Mouse (Mus musculus) megakaryocyte, embryonic 14.5 days (primary cell): Measurements from ENCODE around the gene Efna3. TPM values are rescaled to one million over a fixed set of nuclear protein-coding genes. Genes with fewer than 3 reads are reported as not detected.

Experiments used
- H3K27me3 ChIP-seq: replicated peaks from 2 replicates; pipeline ENCODE3; 2012; ENCODE audit warnings: inconsistent platforms
- H3K36me3 ChIP-seq: replicated peaks from 2 replicates; pipeline ENCODE3; 2012; ENCODE audit warnings: low read length, inconsistent platforms, mixed read lengths
- H3K4me1 ChIP-seq: 2 replicates; pipeline ENCODE4 v1.6.1; 2012; ENCODE audit warnings: inconsistent platforms
- H3K4me3 ChIP-seq: replicated peaks from 2 replicates; pipeline ENCODE3; 2012; ENCODE audit warnings: moderate library complexity, mild to moderate bottlenecking, inconsistent platforms
- H3K9me3 ChIP-seq: 2 replicates; pipeline ENCODE4 v1.6.1; 2012; ENCODE audit warnings: inconsistent platforms
- FLI1 ChIP-seq: IDR thresholded peaks from 2 replicates; pipeline ENCODE4 v1.6.1; 2012; ENCODE audit warnings: low read length, inconsistent platforms, mixed read lengths
- GATA1 ChIP-seq: IDR thresholded peaks from 3 replicates; pipeline ENCODE4 v1.6.1; 2012; ENCODE audit warnings: mixed read lengths, low read length, inconsistent platforms, borderline replicate concordance
- polyA plus RNA-seq: library from polyadenylated mRNA; stranded (reverse); fragments of >175 nt; gene quantifications from 2 replicates; pipeline ENCODE4 v1.2.3, GENCODE M21; 2012; ENCODE audit warnings: low replicate concordance; ENCODE audit not compliant: insufficient read depth

Efna3 gene
- not detected in 2 replicates for polyA plus RNA-seq

GRCm38 (mm10) chr3:89322514-89323165 is at the start of gene Efna3:
Efna3 (minus strand) TSS chr3:89322965.
- Histone ChIP-seq H3K9me3 (no peaks in the 10 kb centered on the region), H3K36me3 (no peaks in the 10 kb centered on the region), H3K27me3 (peaks cover 97% of the 10 kb centered on the region), H3K4me1 (peaks cover 42% of the 10 kb centered on the region), H3K4me3 (peak within 1 kb of the TSS; percentile 87)
- no peak for TF ChIP-seq GATA1
- TF ChIP-seq FLI1, result no peak

GRCm38 (mm10) chr3:89367338-89367737 is 44.6 kb upstream of the Efna3 start:
- peaks cover 79% of the 10 kb centered on the region for H3K27me3 ChIP-seq
- peaks cover 4% of the 10 kb centered on the region for H3K9me3 ChIP-seq
- no peaks in the 10 kb centered on the region; the same call in 1 of the 2 replicates for H3K4me1 ChIP-seq
- no peak overlapping the region for H3K4me3 ChIP-seq
- no peaks in the 10 kb centered on the region for H3K36me3 ChIP-seq
- TF ChIP-seq FLI1 (no peak), GATA1 (no peak)

DNA sequence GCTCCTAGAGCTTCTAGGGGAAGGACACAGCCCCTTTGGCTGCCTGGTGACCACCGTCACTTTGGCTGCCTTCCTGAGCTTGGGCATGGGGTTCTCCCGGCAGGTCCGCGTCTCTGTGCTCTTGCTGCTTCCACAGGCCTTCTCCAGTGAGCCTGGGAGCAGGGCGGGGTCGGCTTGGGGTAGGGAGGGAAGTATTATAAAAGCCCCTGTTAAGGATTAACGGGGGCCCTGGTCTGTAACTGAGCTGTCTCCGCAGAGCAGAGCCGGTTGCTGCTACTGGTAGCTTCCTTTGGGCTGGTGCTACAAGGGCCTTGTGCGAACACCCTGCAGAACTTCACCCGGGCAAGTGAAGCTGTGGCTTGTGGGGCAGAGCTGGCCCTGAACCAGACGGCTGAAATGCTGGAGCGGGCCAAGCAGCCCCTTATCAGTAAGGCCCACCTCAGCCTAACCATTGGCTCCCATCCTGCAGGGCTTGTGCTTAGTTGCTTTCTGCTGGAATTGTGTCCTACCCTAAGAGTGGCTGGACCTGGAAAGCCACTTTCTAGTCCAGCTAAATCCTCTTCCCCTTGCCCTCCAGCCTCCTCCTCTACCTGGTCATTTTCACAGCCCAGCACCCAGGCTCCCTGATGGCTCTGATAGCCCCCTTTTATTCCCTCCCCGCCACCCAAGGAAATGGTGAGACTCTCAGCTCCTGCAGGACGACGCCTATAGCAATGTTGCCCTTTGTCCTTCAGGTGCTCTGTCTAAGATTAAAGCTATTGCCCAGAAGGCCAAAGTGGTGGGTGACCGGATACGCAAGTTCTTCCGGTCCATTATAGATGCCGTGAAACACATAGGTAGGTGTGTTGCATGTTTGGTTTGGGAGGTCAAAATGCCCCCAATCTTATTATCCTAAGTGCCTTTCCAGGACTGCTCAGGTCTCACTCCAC is 43.0 kb upstream of the Efna3 start:
- H3K27me3 ChIP-seq, result peaks cover 85% of the 10 kb centered on the region
- H3K36me3 ChIP-seq, result no peaks in the 10 kb centered on the region
- TF ChIP-seq FLI1 (no peak), GATA1 (no peak)
- no peaks in the 10 kb centered on the region for H3K9me3 ChIP-seq
- no peak overlapping the region for H3K4me3 ChIP-seq
- H3K4me1 ChIP-seq, result no peaks in the 10 kb centered on the region; the same call in 1 of the 2 replicates

DNA sequence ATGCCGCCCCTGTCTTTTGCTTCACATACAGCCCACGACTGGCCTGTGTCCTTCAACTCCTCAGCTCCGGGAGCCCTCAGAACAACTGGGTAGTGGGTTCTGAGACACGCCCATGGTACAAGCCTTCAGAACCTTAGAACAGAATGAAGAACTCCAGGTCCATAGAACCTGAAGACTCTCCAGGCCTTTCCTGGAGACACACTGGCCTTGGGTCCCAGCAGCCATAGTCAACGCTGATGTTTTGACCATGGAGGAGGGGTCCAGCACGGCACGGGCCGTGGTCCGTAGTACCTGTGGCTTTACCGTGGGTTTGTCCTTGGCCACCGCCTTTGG is 42.4 kb upstream of the Efna3 start, which contains the start of gene Dcst1:
Gene Dcst1, minus strand, starts transcription at position 101 of the 333 bp plus-strand sequence.
- Histone ChIP-seq H3K4me1 (no peaks in the 10 kb centered on the region), H3K27me3 (peaks cover 85% of the 10 kb centered on the region), H3K9me3 (no peaks in the 10 kb centered on the region), H3K4me3 (no peak within 1 kb of the TSS), H3K36me3 (no peaks in the 10 kb centered on the region)
- TF ChIP-seq FLI1 (no peak), GATA1 (no peak)

GRCm38 (mm10) chr3:89364631-89365030 is 41.9 kb upstream of the Efna3 start:
- H3K36me3 ChIP-seq, result no peaks in the 10 kb centered on the region
- peaks cover 89% of the 10 kb centered on the region for H3K27me3 ChIP-seq
- no peak for TF ChIP-seq GATA1
- TF ChIP-seq FLI1, result no peak
- H3K9me3 ChIP-seq, result no peaks in the 10 kb centered on the region
- H3K4me3 ChIP-seq, result no peak overlapping the region
- peaks cover 5% of the 10 kb centered on the region for H3K4me1 ChIP-seq

- H3K9me3 ChIP-seq, result no peaks in the 10 kb centered on the region
- TF ChIP-seq FLI1 (no peak), GATA1 (no peak)
- H3K27me3 ChIP-seq, result peaks cover 90% of the 10 kb centered on the region
- peaks cover 9% of the 10 kb centered on the region for H3K4me1 ChIP-seq
- H3K36me3 ChIP-seq, result no peaks in the 10 kb centered on the region
- no peak within 1 kb of the TSS for H3K4me3 ChIP-seq
Measured at GRCm38 (mm10) chr3:89361675-89362074, 38.9 kb upstream of the Efna3 start, which contains the start of gene Dcst2. Dcst2 (plus strand) TSS chr3:89361975.

GRCm38 (mm10) chr3:89360237-89360636 is 37.5 kb upstream of the Efna3 start:
- peaks cover 91% of the 10 kb centered on the region for H3K27me3 ChIP-seq
- no peak overlapping the region for H3K4me3 ChIP-seq
- H3K9me3 ChIP-seq, result no peaks in the 10 kb centered on the region
- TF ChIP-seq FLI1 (no peak), GATA1 (no peak)
- H3K36me3 ChIP-seq, result no peaks in the 10 kb centered on the region
- peaks cover 17% of the 10 kb centered on the region for H3K4me1 ChIP-seq

GRCm38 (mm10) chr3:89359630-89360029 is 36.9 kb upstream of the Efna3 start:
- peaks cover 23% of the 10 kb centered on the region for H3K4me1 ChIP-seq
- no peaks in the 10 kb centered on the region for H3K9me3 ChIP-seq
- H3K36me3 ChIP-seq, result no peaks in the 10 kb centered on the region
- peaks cover 86% of the 10 kb centered on the region for H3K27me3 ChIP-seq
- TF ChIP-seq GATA1 (no peak), FLI1 (no peak)
- H3K4me3 ChIP-seq, result no peak overlapping the region

- peaks cover 90% of the 10 kb centered on the region for H3K27me3 ChIP-seq
- no peak for TF ChIP-seq FLI1
- no peak for TF ChIP-seq GATA1
- peaks cover 31% of the 10 kb centered on the region for H3K4me1 ChIP-seq
- H3K9me3 ChIP-seq, result no peaks in the 10 kb centered on the region
- H3K36me3 ChIP-seq, result no peaks in the 10 kb centered on the region
- H3K4me3 ChIP-seq, result no peak overlapping the region
Measured at GRCm38 (mm10) chr3:89356029-89356428, 33.3 kb upstream of the Efna3 start.

GRCm38 (mm10) chr3:89355512-89355902 is 32.7 kb upstream of the Efna3 start:
- Histone ChIP-seq H3K36me3 (no peaks in the 10 kb centered on the region), H3K9me3 (no peaks in the 10 kb centered on the region), H3K27me3 (peaks cover 89% of the 10 kb centered on the region), H3K4me3 (no peak overlapping the region), H3K4me1 (peaks cover 34% of the 10 kb centered on the region)
- TF ChIP-seq FLI1 (no peak), GATA1 (no peak)
